Mouse (Mus musculus): ENCODE data around the gene Cfap61. TPM values are rescaled to one million over a fixed set of nuclear protein-coding genes. Genes with fewer than 3 reads are reported as not detected.

Cfap61 gene
- polyA plus RNA-seq, 1 experiment, result 0.33 TPM

DNA sequence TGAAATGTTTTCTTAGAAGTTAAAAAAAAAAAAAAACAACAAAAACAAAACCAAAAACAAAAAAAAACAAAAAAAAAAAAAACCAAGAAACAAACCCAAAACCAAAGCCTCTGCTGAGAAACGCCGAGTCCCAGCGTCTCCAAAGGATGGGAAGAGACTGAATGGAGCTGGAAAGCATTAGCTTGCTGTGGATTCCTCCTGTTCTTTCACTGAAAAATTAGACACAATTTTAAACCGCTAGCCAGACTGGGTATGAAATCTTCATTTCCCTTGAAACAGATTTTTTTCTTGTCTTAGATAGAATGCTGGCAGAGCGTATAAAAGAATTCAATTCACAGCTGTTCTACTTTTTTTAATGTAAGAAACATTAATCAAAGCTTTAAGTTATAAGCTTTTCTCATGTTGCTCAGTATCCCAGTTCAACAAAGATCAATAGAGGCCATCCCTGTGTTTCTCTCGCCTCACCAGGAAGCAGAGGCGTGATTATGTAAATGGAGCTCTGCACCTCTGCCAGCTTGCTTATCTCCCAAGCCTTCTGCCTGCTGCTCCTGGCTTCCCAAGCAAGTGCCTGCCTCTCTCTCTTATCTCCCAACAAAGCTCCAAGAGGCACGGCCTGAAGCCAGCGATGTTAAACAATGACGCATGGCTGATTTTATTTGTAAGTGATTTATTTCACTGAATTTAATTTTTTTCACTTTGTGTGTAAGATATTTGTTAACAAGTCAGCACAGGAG, 324.3 kb downstream of the Cfap61 start:
- TF ChIP-seq POLR2A (IDR thresholded peaks at IDR 0.05; ENCODE audit: low read depth, low read length), result no peak
- no peak for TF ChIP-seq CTCF (IDR thresholded peaks at IDR 0.05; ENCODE audit: borderline replicate concordance, insufficient read depth, low read length)
- no peak overlapping the region for H3K27ac ChIP-seq (ENCODE audit: insufficient read depth, low read length)
- H3K4me1 ChIP-seq (ENCODE audit: control insufficient read depth, insufficient read depth, low read length), result no peaks in the 10 kb centered on the region
- no peak overlapping the region for H3K4me3 ChIP-seq (ENCODE audit: insufficient read depth, low read length)

GRCm38 (mm10) chr2:146259787-146260560, 325.4 kb downstream of the Cfap61 start:
- H3K4me1 ChIP-seq (ENCODE audit: control insufficient read depth, insufficient read depth, low read length), result peaks cover 1% of the 10 kb centered on the region; the same call in 1 of the 2 replicates
- H3K27ac ChIP-seq (ENCODE audit: insufficient read depth, low read length), result no peak overlapping the region
- no peak overlapping the region for H3K4me3 ChIP-seq (ENCODE audit: insufficient read depth, low read length)
- TF ChIP-seq CTCF (IDR thresholded peaks at IDR 0.05; ENCODE audit: borderline replicate concordance, insufficient read depth, low read length) (no peak), POLR2A (IDR thresholded peaks at IDR 0.05; ENCODE audit: low read depth, low read length) (no peak)

DNA sequence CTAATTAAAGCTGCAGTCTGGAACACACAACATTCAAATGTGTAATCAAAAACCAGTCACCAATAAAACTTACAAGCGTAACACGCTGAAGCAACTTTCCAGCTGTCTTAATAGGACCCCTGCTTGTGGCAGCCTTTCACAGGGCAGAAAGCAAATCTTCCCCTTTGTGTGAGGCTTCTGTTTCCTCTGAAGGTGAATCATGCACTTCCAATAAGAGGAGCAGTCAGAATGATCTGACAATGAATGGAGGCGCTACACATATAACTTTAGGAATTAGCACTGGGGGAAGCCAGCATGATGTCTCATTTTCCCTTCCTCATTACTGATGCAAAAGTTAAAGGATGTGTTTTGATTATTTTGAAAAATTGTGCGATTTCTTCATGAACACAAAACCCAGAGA, 326.6 kb downstream of the Cfap61 start:
- no peak overlapping the region for H3K4me3 ChIP-seq (ENCODE audit: insufficient read depth, low read length)
- TF ChIP-seq CTCF (IDR thresholded peaks at IDR 0.05; ENCODE audit: borderline replicate concordance, insufficient read depth, low read length), result no peak
- TF ChIP-seq POLR2A (IDR thresholded peaks at IDR 0.05; ENCODE audit: low read depth, low read length), result no peak
- no peak overlapping the region for H3K27ac ChIP-seq (ENCODE audit: insufficient read depth, low read length)
- H3K4me1 ChIP-seq (ENCODE audit: control insufficient read depth, insufficient read depth, low read length), result peaks cover 2% of the 10 kb centered on the region; the same call in 1 of the 2 replicates

GRCm38 (mm10) chr2:146262215-146262614, 327.6 kb downstream of the Cfap61 start:
- Histone ChIP-seq H3K4me3 (ENCODE audit: insufficient read depth, low read length) (no peak overlapping the region), H3K4me1 (ENCODE audit: control insufficient read depth, insufficient read depth, low read length) (peaks cover 2% of the 10 kb centered on the region; the same call in 1 of the 2 replicates), H3K27ac (ENCODE audit: insufficient read depth, low read length) (no peak overlapping the region)
- TF ChIP-seq CTCF (IDR thresholded peaks at IDR 0.05; ENCODE audit: borderline replicate concordance, insufficient read depth, low read length) (no peak), POLR2A (IDR thresholded peaks at IDR 0.05; ENCODE audit: low read depth, low read length) (no peak)

- TF ChIP-seq CTCF (IDR thresholded peaks at IDR 0.05; ENCODE audit: borderline replicate concordance, insufficient read depth, low read length), result no peak
- TF ChIP-seq POLR2A (IDR thresholded peaks at IDR 0.05; ENCODE audit: low read depth, low read length), result no peak
- Histone ChIP-seq H3K27ac (ENCODE audit: insufficient read depth, low read length) (no peak overlapping the region), H3K4me1 (ENCODE audit: control insufficient read depth, insufficient read depth, low read length) (peaks cover 2% of the 10 kb centered on the region; the same call in 1 of the 2 replicates), H3K4me3 (ENCODE audit: insufficient read depth, low read length) (no peak overlapping the region)
These were observed 328.4 kb downstream of the Cfap61 start for GRCm38 (mm10) chr2:146262966-146263365.

Other genes starting within 250 kb of the Cfap61 start
- gene Naa20, start 32.7 kb upstream of the Cfap61 start, polyA plus RNA-seq (2011; ENCODE audit: insufficient read length, low read depth, missing spikeins), result 107 and 122 TPM in 2 replicates
- 23.7 and 24.9 TPM in 2 replicates for gene Crnkl1, start 230 bp downstream of the Cfap61 start, polyA plus RNA-seq (2011; ENCODE audit: insufficient read length, low read depth, missing spikeins)

Measured in embryonic fibroblast, embryonic 13.5 days (primary cell).